Mouse (Mus musculus) layer of hippocampus, adult 18-20 months (tissue): ENCODE measurements at regions not wholly inside any gene's neighbourhood (a gene's known extent, or its start where the extent isn't known, plus 50 kb on each side); places are given as distances from the start of the nearest gene placed in this dataset.

Experiments
- DNase-seq, 2 experiments: peaks; one replicate each; pipeline ENCODE4 v3.0.0; 2022; ENCODE audit warnings: low spot score in 2 of 2

DNA sequence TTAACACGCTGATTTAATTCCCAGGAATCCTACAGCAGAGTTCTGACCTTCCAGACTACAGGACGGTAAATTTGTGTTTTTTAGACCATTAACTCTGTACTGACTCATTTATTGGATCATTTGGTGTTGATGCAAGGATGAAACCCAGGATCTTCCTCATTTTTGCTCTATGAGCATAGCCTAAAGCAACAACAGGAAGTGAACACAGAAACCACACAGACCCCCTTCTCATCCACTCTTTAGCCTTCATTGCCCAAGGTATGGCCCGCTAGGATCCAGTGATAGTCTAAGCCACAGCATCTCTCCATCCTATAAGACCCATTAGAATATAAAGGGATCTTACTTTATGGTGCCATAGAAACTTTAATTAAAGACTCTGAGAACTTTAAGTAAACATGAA, 56.5 kb upstream of the Grin2b start:
- DNase-seq = no peak

DNA sequence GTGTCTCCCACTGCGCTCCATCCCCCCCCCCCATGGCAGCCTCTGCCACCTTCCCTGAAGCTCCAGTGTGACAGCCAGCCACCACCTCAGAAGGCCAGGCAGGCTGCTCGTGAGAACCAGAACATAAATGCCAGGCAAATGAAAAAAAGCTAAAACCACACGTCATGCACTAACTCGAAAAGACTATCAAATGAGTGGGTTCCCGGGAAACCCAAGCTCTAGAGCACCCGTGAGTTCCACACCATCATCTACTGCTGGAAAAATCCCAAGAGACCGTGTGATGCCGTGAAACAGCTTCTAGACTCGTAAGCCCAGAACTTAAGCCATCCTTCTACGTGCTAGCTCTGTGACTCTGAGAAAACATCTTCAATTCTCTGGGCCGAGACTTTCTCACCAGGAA, 62.2 kb upstream of the Grin2b start:
- DNase-seq = peak in 1 of 2 experiments; percentile 44

DNA sequence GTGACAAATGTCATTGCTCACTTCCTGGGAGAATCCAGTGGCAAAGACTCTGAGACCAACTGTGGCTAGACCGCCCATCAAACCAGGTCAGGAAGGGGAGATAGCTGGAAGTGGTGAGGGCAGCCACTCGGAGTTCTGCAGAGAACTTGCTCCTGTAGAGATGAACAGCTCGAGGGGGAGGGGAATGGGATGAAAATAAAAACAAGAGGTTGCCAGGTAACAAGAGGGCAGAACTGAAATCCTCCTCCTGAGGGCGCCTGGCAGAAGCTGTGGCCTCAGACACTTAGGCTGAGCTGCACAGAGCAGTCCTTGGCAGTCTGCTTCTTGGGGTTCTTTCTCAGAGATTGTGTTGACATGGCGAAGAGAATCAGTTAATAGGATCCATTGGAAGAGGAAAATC, 65.7 kb upstream of the Grin2b start:
- DNase-seq = no peak

DNA sequence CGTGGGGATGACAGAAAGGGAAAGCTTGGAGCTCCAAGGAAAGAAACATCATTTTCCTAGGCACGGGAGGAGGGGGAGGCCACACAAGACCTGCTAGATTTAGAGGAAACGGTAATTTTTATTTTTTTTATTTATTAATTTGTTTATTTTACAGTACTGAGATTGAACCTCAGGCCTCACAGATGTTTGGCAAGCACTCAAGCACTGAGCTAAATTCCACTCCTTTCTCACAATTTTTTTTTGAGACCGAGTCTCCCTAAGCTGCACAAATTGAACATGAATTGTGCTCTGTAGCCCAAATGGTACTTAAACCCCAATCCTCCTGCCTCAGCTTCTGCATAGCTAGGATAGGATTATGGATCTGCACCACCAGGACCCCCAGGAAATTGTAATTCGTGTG, 66.1 kb upstream of the Grin2b start:
- no peak for DNase-seq

DNA sequence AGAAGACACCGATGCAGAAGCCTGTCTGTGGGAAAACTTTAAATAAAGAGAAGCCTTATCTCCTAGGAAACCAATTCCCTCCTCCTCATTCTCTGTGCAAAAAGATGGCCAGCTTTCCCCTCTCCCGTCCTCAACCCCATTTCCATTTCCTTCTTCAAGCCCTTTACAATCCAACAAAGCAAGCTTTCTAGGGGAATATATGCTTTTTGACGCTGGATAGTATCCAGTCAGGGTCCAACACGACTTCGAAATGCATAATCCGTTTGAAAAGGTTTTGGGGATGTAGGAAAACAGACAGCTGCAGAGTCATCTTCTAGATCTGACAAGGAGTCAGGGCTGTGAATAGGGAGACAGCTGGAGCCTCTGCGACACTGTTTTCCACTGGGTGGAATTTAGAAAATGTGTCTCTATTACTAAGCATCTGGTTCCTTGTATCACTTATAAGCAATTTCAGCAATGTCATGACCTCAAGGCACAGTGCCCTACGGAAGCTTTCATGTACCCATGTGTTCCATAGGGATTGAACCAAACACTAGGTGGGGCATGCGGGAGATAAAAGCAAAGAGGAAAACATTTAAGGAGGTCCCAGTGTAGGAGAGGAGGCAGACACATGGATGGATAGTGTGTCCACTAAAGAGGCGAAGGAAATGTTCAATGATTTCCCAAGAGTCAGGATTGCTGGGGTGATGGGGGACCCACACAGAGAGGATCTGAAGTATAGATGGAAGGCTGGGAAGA, 68.4 kb upstream of the Grin2b start:
- peak; percentile 30 to 48 for DNase-seq

DNA sequence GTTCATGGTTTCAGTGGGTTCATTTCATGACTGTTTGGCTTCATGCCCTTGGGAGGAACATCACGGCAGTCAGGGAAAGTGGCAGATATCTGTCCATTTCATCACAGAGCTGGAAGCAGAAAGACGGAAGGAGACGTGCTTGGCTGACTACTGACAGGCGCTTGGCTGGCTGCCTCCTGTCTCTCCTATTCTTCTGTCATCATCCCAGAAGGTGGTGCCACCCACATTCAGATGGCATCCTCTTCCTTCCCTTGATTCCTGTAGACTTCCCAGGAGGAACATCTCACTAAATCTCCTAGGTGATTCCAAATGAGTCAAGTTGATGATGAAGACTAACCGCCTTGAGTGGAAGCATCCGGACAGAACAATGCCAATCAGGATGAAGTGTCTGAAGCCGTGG, 71.6 kb upstream of the Grin2b start:
- DNase-seq = peak; percentile 64 to 75

DNA sequence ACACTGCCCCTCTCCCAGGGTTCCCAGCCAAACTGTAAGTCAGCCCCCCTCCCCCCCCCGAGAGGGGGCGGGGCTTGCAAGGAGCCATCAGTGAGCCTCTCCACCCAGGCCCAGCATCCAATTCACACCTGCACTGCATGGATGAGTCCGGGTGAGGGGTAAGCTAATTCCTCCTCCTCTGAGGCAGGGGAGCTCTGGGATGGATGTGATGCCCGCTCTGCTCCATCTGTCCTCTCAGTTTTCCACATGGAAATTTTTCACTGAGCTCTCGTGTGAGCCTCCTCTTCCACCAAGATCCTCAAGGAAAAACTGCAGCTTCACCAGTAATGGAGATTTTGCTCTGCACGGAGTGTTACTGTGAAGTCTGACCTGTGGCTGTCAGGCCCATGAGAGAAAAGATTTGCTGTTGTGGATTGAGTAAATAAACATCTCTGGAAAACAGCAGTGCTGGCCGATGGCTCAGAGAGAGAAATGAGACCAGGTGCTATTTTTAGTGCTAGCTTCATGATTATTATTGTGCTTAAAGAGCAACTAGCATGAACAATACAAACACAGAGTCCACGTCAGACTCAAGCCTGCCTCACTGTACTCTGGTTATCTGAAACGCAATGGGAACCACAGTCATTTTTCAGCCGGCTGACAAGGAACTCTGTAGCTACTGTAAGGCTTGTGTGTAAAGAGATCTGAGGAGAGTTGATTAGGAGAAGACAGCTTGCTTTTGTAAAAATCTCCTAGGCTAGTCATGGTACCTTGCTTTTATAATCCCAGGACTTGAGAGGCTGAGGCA, 71.4 kb upstream of the Gm8994 start:
- peak; percentile 8 to 46 for DNase-seq

DNA sequence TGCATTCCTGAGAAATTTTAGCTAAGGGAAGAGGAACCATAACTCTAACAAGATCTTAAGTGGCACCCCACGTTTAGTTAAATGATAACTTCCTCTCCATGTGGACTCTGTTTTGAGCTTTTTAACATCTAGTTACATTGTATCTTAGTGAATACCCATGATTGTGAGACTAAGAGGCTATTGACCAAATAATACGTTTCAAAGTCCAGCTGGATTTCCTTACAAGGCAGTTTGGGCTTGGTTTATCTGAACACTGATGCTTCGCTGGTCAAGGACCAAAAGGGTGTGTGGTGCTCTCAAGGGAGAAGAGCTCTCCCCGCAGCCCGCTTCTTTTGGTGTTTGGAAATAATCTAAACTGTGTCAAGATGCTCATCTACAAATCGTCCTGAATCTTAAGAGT, 51.6 kb upstream of the Gm8994 start:
- no peak for DNase-seq

DNA sequence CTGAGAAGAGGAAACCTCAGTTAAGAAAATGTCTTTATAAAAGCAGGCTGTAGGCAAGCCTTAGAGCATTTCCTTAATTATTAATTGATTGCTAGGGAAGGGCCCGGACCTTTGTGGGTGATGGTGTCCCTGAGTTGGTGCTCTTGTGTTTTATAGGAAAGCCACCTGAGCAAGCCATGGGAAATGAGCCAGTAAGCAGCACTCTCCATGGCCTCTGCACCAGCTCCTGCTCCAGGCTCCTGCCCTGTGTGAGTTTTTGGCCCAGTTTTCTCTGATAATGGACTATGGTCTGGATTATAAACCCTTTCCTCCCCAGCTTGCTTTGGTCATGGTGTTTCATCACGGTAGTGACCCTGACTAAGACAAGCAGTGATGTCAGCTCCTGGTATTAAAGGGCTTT, 50.6 kb upstream of the Gm8994 start:
- DNase-seq = no peak
